Mouse (Mus musculus) testis, postnatal 10 days (tissue): Measurements from ENCODE around the gene Chmp6.

Experiments
- DNase-seq: peaks from one replicate; pipeline ENCODE4 v3.0.0; 2021; ENCODE audit warnings: low spot score

Chmp6 gene

GRCm38 (mm10) chr11:119909436-119909835, 3.8 kb upstream of the Chmp6 start:
- peak; percentile 90 for DNase-seq

GRCm38 (mm10) chr11:119912845-119913244, 396 bp upstream of the Chmp6 start:
- DNase-seq = no peak

GRCm38 (mm10) chr11:119913935-119914314, 684 bp downstream of the Chmp6 start:
- no peak for DNase-seq

- DNase-seq = no peak
Measured at GRCm38 (mm10) chr11:119914381-119914780, 1.1 kb downstream of the Chmp6 start.

- DNase-seq = no peak
Measured at GRCm38 (mm10) chr11:119915666-119916065, 2.4 kb downstream of the Chmp6 start.

GRCm38 (mm10) chr11:119916102-119916790, 3.0 kb downstream of the Chmp6 start:
- peak; percentile 65 for DNase-seq

- DNase-seq = no peak
Measured at GRCm38 (mm10) chr11:119916834-119917469, 3.7 kb downstream of the Chmp6 start.

GRCm38 (mm10) chr11:119918521-119918920, 5.3 kb downstream of the Chmp6 start:
- no peak for DNase-seq

- DNase-seq = no peak
Measured at GRCm38 (mm10) chr11:119919432-119919831, 6.2 kb downstream of the Chmp6 start.

- peak; percentile 89 for DNase-seq
Measured at GRCm38 (mm10) chr11:119919897-119920296, 6.7 kb downstream of the Chmp6 start.

- no peak for DNase-seq
Measured at GRCm38 (mm10) chr11:119920668-119921067, 7.4 kb downstream of the Chmp6 start.

- DNase-seq = no peak
Measured at GRCm38 (mm10) chr11:119925176-119925575, 11.9 kb downstream of the Chmp6 start.

- DNase-seq = no peak
Measured at GRCm38 (mm10) chr11:119926762-119927161, 13.5 kb downstream of the Chmp6 start.

GRCm38 (mm10) chr11:119928023-119928681, 14.9 kb downstream of the Chmp6 start:
- DNase-seq = no peak

- no peak for DNase-seq
Measured at GRCm38 (mm10) chr11:119929603-119930265, 16.5 kb downstream of the Chmp6 start.

GRCm38 (mm10) chr11:119931809-119932208, 18.6 kb downstream of the Chmp6 start:
- no peak for DNase-seq

- no peak for DNase-seq
Measured at GRCm38 (mm10) chr11:119933142-119933541, 19.9 kb downstream of the Chmp6 start.

GRCm38 (mm10) chr11:119933819-119934583, 20.8 kb downstream of the Chmp6 start:
- DNase-seq = no peak

- DNase-seq = no peak
Measured at GRCm38 (mm10) chr11:119934773-119935172, 21.5 kb downstream of the Chmp6 start.

GRCm38 (mm10) chr11:119935457-119935856, 22.2 kb downstream of the Chmp6 start:
- DNase-seq = peak; percentile 83

- DNase-seq = no peak
Measured at GRCm38 (mm10) chr11:119936456-119936855, 23.2 kb downstream of the Chmp6 start.

GRCm38 (mm10) chr11:119937216-119937615, 24.0 kb downstream of the Chmp6 start:
- no peak for DNase-seq
